ENCODE assay signal across 30 mouse cellular contexts in the genomic region with DNA sequence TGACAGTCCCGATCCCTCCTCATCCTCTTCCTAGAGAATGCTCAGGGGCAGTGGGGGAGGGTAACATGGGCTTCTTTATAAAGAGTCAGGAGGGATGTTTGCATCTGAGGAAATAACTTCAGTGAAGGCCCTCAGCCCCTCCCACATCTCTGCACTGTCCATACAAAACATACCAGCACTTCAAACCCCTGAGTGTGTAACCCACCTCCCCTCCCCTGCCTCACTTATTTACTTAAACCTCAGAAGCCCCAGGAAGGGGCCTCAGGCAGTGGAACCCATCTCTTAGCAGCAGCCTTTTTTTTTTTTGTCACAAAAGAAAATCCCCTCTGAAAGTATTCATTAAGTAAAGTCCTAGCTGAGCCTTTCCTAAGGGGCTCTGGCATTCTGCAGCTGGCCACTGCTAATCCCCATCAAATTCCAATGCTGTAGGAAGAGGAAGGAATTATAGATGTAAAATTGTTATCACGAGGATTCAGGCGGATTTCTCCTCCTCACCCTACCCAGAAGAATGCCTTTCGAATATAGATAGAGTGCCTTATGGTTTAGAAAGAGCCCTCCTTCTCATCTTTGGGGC.
DNase-seq lines count a peak whose midpoint lies in the region; ATAC-seq and TF ChIP-seq lines count a peak whose summit lies in the region.
"Had no signal": no experiment of that assay in that cellular context is flagged by ENCODE, and none has a peak within 500 bp of the region (broad histone marks: within the 10 kb centered on the region; RNA-seq: fewer than 3 reads in every experiment).

No protein-coding gene starts in this region.

- peak; percentile 30 for DNase-seq in forebrain, embryonic 10.5 days (ENCODE audit: extremely low spot score, low spot score)
- DNase-seq in brain, embryonic 14.5 days (ENCODE audit: low read depth): peak; percentile 65
- DNase-seq in embryonic facial prominence, embryonic 11.5 days (ENCODE audit: low spot score): peak; percentile 43
- peak; percentile 67 for DNase-seq in midbrain, embryonic 14.5 days
- no peak for DNase-seq in lung, postnatal 25 days (ENCODE audit: low spot score)
- DNase-seq in lung, postnatal 14 days: no peak
- DNase-seq: adrenal gland, postnatal 10 days; cerebellum, adult 11 months; cerebellum, adult 9-11 months; gastrocnemius, postnatal 10 days; kidney, postnatal 14 days; layer of hippocampus, adult 9-11 months; liver, embryonic 13.5 days; lung, adult 18-20 months; right cerebral cortex, adult 18-20 months; spleen, adult 18-20 months; thymus, postnatal 25 days had no signal

- H3K27ac ChIP-seq in forebrain, embryonic 10.5 days: peak overlapping the region; percentile 70
- no peak overlapping the region for H3K27ac ChIP-seq in forebrain, embryonic 16.5 days (ENCODE audit: low read length)
- no peak overlapping the region for H3K27ac ChIP-seq in embryonic facial prominence, embryonic 11.5 days (replicated peaks; ENCODE audit: low read depth, low read length)
- 0 out of 2 replicates have a peak overlapping the region, but pooled peaks have one; percentile 50 for H3K27ac ChIP-seq in midbrain, embryonic 14.5 days (replicated peaks; ENCODE audit: low read depth, low read length)
- H3K27ac ChIP-seq: embryonic facial prominence, embryonic 15.5 days; heart, embryonic 10.5 days; heart, embryonic 15.5 days; hindbrain, postnatal 0 days; limb, embryonic 10.5 days; limb, embryonic 15.5 days; liver, embryonic 13.5 days; neural tube, embryonic 12.5 days had no signal

- H3K4me1 ChIP-seq in forebrain, embryonic 10.5 days: peaks cover 62% of the 10 kb centered on the region
- 0 out of 2 replicates have a peak, but pooled peaks cover 3% of the 10 kb centered on the region for H3K4me1 ChIP-seq in forebrain, embryonic 16.5 days (replicated peaks; ENCODE audit: control insufficient read depth, insufficient read depth, low read length)
- no peaks in the 10 kb centered on the region for H3K4me1 ChIP-seq in embryonic facial prominence, embryonic 11.5 days (ENCODE audit: control insufficient read depth, insufficient read depth, low read length)
- H3K4me1 ChIP-seq in midbrain, embryonic 14.5 days (ENCODE audit: control insufficient read depth, insufficient read depth, low read length): peaks cover 51% of the 10 kb centered on the region
- H3K4me1 ChIP-seq: heart, embryonic 10.5 days; heart, embryonic 15.5 days; limb, embryonic 15.5 days; liver, embryonic 13.5 days had no signal

- WGBS in forebrain, embryonic 10.5 days: 9% methylated on average over 4 of the region's 4 CpGs
- 9% methylated on average over 4 of the region's 4 CpGs for WGBS in forebrain, embryonic 16.5 days
- 17% methylated on average over 4 of the region's 4 CpGs for WGBS in embryonic facial prominence, embryonic 11.5 days
- WGBS in midbrain, embryonic 14.5 days: 6% methylated on average over 4 of the region's 4 CpGs

- no peak for TF ChIP-seq POLR2A in brain, embryonic 14.5 days (IDR thresholded peaks at IDR 0.05; ENCODE audit: borderline replicate concordance, extremely low read depth, insufficient read depth, insufficient read length, poor library complexity, severe bottlenecking)

- no peak for ATAC-seq in forebrain, embryonic 16.5 days
- ATAC-seq in embryonic facial prominence, embryonic 11.5 days (replicated peaks; ENCODE audit: insufficient number of reproducible peaks, low FRiP score, low TSS enrichment, low read depth): peak; percentile 78
- ATAC-seq in midbrain, embryonic 14.5 days (ENCODE audit: low FRiP score, low TSS enrichment): no peak; the same call in 1 of the 2 replicates
- ATAC-seq: hindbrain, postnatal 0 days; intestine, embryonic 16.5 days; lung, postnatal 0 days; Patski had no signal

- H3K9me3 ChIP-seq in forebrain, embryonic 10.5 days: no peaks in the 10 kb centered on the region
- no peaks in the 10 kb centered on the region for H3K9me3 ChIP-seq in forebrain, embryonic 16.5 days (ENCODE audit: control insufficient read depth, low read length)
- H3K9me3 ChIP-seq in embryonic facial prominence, embryonic 11.5 days (replicated peaks; ENCODE audit: control insufficient read depth, low read length): no peaks in the 10 kb centered on the region
- H3K9me3 ChIP-seq in midbrain, embryonic 14.5 days (ENCODE audit: control insufficient read depth, low read length): no peaks in the 10 kb centered on the region
- H3K9me3 ChIP-seq: embryonic facial prominence, embryonic 15.5 days; heart, embryonic 10.5 days; heart, embryonic 15.5 days; limb, embryonic 10.5 days; limb, embryonic 15.5 days; liver, embryonic 13.5 days; neural tube, embryonic 12.5 days had no signal

- H3K4me3 ChIP-seq in forebrain, embryonic 10.5 days: no peak overlapping the region
- H3K4me3 ChIP-seq in forebrain, embryonic 16.5 days (replicated peaks; ENCODE audit: low read length): no peak overlapping the region
- no peak overlapping the region for H3K4me3 ChIP-seq in embryonic facial prominence, embryonic 11.5 days (ENCODE audit: low read depth, low read length)
- H3K4me3 ChIP-seq in midbrain, embryonic 14.5 days (replicated peaks; ENCODE audit: low read depth, low read length): no peak overlapping the region
- H3K4me3 ChIP-seq: embryonic facial prominence, embryonic 15.5 days; heart, embryonic 10.5 days; heart, embryonic 15.5 days; limb, embryonic 10.5 days; limb, embryonic 15.5 days; liver, embryonic 13.5 days; myocyte; neural tube, embryonic 12.5 days had no signal

- no peak overlapping the region for H3K4me2 ChIP-seq in forebrain, embryonic 16.5 days (ENCODE audit: low read length)
- H3K4me2 ChIP-seq in embryonic facial prominence, embryonic 11.5 days (ENCODE audit: low read depth, low read length): no peak overlapping the region
- H3K4me2 ChIP-seq in midbrain, embryonic 14.5 days (ENCODE audit: low read length): no peak overlapping the region
- H3K4me2 ChIP-seq: embryonic facial prominence, embryonic 15.5 days; heart, embryonic 15.5 days; limb, embryonic 15.5 days; liver, embryonic 13.5 days; neural tube, embryonic 12.5 days had no signal

- H3K9ac ChIP-seq in forebrain, embryonic 16.5 days (replicated peaks; ENCODE audit: low read depth, low read length): no peak overlapping the region
- H3K9ac ChIP-seq in embryonic facial prominence, embryonic 11.5 days (replicated peaks; ENCODE audit: low read length): no peak overlapping the region
- H3K9ac ChIP-seq in midbrain, embryonic 14.5 days (replicated peaks; ENCODE audit: low read length): no peak overlapping the region
- H3K9ac ChIP-seq: embryonic facial prominence, embryonic 15.5 days; heart, embryonic 15.5 days; limb, embryonic 15.5 days; liver, embryonic 13.5 days; neural tube, embryonic 12.5 days had no signal

- peaks cover 54% of the 10 kb centered on the region for H3K27me3 ChIP-seq in forebrain, embryonic 10.5 days (ENCODE audit: poor library complexity, severe bottlenecking)
- H3K27me3 ChIP-seq in forebrain, embryonic 16.5 days (replicated peaks; ENCODE audit: control insufficient read depth, insufficient read depth, low read length): no peaks in the 10 kb centered on the region
- H3K27me3 ChIP-seq in embryonic facial prominence, embryonic 11.5 days (ENCODE audit: control insufficient read depth, insufficient read depth, low read length): no peaks in the 10 kb centered on the region
- no peaks in the 10 kb centered on the region; the same call in 1 of the 2 replicates for H3K27me3 ChIP-seq in midbrain, embryonic 14.5 days (ENCODE audit: control insufficient read depth, insufficient read depth, low read length)
- H3K27me3 ChIP-seq: embryonic facial prominence, embryonic 15.5 days; heart, embryonic 15.5 days; limb, embryonic 15.5 days; liver, embryonic 13.5 days; neural tube, embryonic 12.5 days; Patski had no signal

- TF ChIP-seq CTCF in brain, embryonic 14.5 days (IDR thresholded peaks at IDR 0.05; ENCODE audit: borderline replicate concordance, extremely low read depth, insufficient read depth, insufficient read length): no peak

- no peaks in the 10 kb centered on the region for H3K36me3 ChIP-seq in forebrain, embryonic 10.5 days (replicated peaks)
- no peaks in the 10 kb centered on the region for H3K36me3 ChIP-seq in forebrain, embryonic 16.5 days (ENCODE audit: control insufficient read depth, insufficient read depth)
- H3K36me3 ChIP-seq in embryonic facial prominence, embryonic 11.5 days (replicated peaks; ENCODE audit: control insufficient read depth, insufficient read depth, low read depth, low read length): no peaks in the 10 kb centered on the region
- no peaks in the 10 kb centered on the region for H3K36me3 ChIP-seq in midbrain, embryonic 14.5 days (ENCODE audit: control insufficient read depth, insufficient read depth, low read length)
- H3K36me3 ChIP-seq: embryonic facial prominence, embryonic 15.5 days; G1E; heart, embryonic 10.5 days; heart, embryonic 15.5 days; limb, embryonic 10.5 days; limb, embryonic 15.5 days; liver, embryonic 13.5 days; neural tube, embryonic 12.5 days had no signal

Comparison
In these comparisons a context has a peak if more than half of its experiments do, and no peak if none do; other contexts are left out.
1. H3K27ac ChIP-seq: peak in forebrain, embryonic 10.5 days (single experiment) and midbrain, embryonic 14.5 days (single experiment); none in forebrain, embryonic 16.5 days (single experiment) and embryonic facial prominence, embryonic 11.5 days (single experiment).
2. DNase-seq: peak in forebrain, embryonic 10.5 days (single experiment), brain, embryonic 14.5 days (single experiment), embryonic facial prominence, embryonic 11.5 days (single experiment) and midbrain, embryonic 14.5 days (single experiment); none in lung, postnatal 25 days (single experiment) and lung, postnatal 14 days (single experiment).